8 mouse cellular contexts compared by ENCODE assay signal in the genomic region with DNA sequence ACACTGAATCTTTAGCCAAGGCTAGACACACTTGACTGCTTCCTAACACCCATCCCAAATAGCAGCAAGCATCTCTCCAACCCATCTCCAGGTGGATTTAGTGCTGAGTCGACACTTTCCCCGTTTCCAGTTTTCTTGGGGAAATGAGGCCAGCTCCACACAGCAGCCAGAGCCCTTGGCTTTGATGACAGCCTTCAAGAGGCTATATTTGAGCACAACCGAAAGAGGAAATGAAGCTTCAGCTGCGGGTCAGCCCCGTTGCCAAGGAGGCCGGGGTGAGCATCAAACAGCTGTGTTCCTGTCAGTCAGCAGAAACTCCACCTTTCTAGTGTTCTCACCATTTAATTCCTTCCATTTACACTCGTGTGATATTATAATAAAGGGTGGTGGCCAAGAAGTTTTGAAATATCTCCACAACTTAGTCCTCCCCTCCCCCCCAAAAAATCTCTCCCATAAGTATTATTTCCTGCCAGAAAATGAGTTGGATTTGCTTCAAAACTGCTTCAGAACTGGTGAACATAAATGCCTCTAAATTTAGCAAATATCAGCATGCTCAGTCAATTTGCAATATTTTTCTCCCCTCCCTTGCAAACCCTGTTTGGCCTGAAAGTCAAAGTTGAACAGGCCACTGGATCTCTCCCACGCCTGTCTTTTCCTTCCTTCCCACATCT.
DNase-seq lines count a peak whose midpoint lies in the region; ATAC-seq lines count a peak whose summit lies in the region.

No protein-coding gene starts in this region.

- H3K4me2 ChIP-seq in liver, embryonic 11.5 days, result no peak overlapping the region
- H3K4me2 ChIP-seq in forebrain, embryonic 13.5 days, result no peak overlapping the region

- WGBS in liver, embryonic 11.5 days, result 40% methylated on average over 8 of the region's 8 CpGs
- 84% methylated on average over 8 of the region's 8 CpGs for WGBS in forebrain, embryonic 13.5 days

- no peaks in the 10 kb centered on the region for H3K27me3 ChIP-seq in liver, embryonic 11.5 days (replicated peaks; ENCODE audit: control insufficient read depth, insufficient read depth, low read length)
- no peaks in the 10 kb centered on the region for H3K27me3 ChIP-seq in forebrain, embryonic 13.5 days

- H3K4me1 ChIP-seq in liver, embryonic 11.5 days (replicated peaks; ENCODE audit: control insufficient read depth, insufficient read depth, low read length), result no peaks in the 10 kb centered on the region
- H3K4me1 ChIP-seq in forebrain, embryonic 13.5 days, result peaks cover 4% of the 10 kb centered on the region; the same call in 1 of the 2 replicates

- H3K9me3 ChIP-seq in liver, embryonic 11.5 days (ENCODE audit: control insufficient read depth, low read length), result peaks cover 4% of the 10 kb centered on the region; the same call in 1 of the 2 replicates
- 0 out of 2 replicates have a peak, but pooled peaks cover 4% of the 10 kb centered on the region for H3K9me3 ChIP-seq in forebrain, embryonic 13.5 days (replicated peaks)

- no peaks in the 10 kb centered on the region for H3K36me3 ChIP-seq in liver, embryonic 11.5 days (ENCODE audit: control insufficient read depth, insufficient read depth, low read length)
- no peaks in the 10 kb centered on the region for H3K36me3 ChIP-seq in forebrain, embryonic 13.5 days (ENCODE audit: poor library complexity, severe bottlenecking)

- no peak overlapping the region for H3K9ac ChIP-seq in liver, embryonic 11.5 days (ENCODE audit: low read depth, low read length)
- no peak overlapping the region for H3K9ac ChIP-seq in forebrain, embryonic 13.5 days

- ATAC-seq in liver, embryonic 11.5 days (replicated peaks; ENCODE audit: low FRiP score), result no peak
- ATAC-seq in forebrain, embryonic 13.5 days, result no peak

- no peak overlapping the region for H3K4me3 ChIP-seq in liver, embryonic 11.5 days (ENCODE audit: low read depth, low read length)
- H3K4me3 ChIP-seq in forebrain, embryonic 13.5 days, result no peak overlapping the region

- peak; percentile 8 for DNase-seq in liver
- no peak for DNase-seq in liver, embryonic 11.5 days (ENCODE audit: low spot score)
- peak; percentile 87 to 92 for DNase-seq in heart, adult 9 months (ENCODE audit: low spot score in 2 of 2)
- DNase-seq in kidney, postnatal 36 days, result peak; percentile 52 to 58
- DNase-seq in spleen, adult 12 weeks (ENCODE audit: low spot score), result peak; percentile 14
- DNase-seq in layer of hippocampus, postnatal 10 days (ENCODE audit: low spot score in 2 of 2), result no peak
- no peak for DNase-seq in layer of hippocampus, postnatal 14 days (ENCODE audit: low spot score in 2 of 2)

- H3K27ac ChIP-seq in liver, embryonic 11.5 days (ENCODE audit: low read depth, low read length), result no peak overlapping the region
- no peak overlapping the region for H3K27ac ChIP-seq in forebrain, embryonic 13.5 days

Comparison
In these comparisons a context has a peak if more than half of its experiments do, and no peak if none do; other contexts are left out.
1. DNase-seq: peak in liver (single experiment), heart, adult 9 months (2 of 2), kidney, postnatal 36 days (2 of 2) and spleen, adult 12 weeks (single experiment); none in liver, embryonic 11.5 days (single experiment), layer of hippocampus, postnatal 10 days (0 of 2) and layer of hippocampus, postnatal 14 days (0 of 2).